Mouse (Mus musculus): ENCODE measurements around the gene Epp13.

- TF ChIP-seq CTCF (IDR thresholded peaks at IDR 0.05; ENCODE audit: borderline replicate concordance, insufficient read depth, low read depth, low read length) (no peak), POLR2A (IDR thresholded peaks at IDR 0.05; ENCODE audit: borderline replicate concordance, insufficient read depth, low read length) (no peak)
Observed at GRCm38 (mm10) chr7:6262984-6263383, 10.5 kb downstream of the Epp13 start.
